24 mouse cellular contexts compared by ENCODE assay signal in the genomic region with DNA sequence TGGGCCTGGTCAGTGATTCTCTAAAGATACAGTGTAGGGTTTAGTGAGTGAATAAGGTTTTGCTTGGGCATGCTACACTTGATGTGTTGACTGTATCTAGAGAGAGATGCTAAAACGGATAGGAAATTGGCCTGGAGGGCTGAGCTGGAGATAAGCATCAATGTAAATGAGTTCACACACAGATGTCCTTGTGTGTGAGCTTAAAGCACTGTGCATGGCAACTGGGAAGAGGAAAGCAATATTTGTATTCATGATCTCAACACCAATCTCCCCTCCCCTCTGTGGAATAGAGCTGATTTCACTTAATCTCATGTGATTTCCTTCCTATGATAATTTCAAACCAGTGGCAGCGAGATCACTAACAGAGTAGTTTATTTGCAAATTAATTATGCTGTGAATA. TPM values are rescaled to one million over a fixed set of nuclear protein-coding genes. Genes with fewer than 3 reads are reported as not detected.
DNase-seq lines count a peak whose midpoint lies in the region; ATAC-seq and TF ChIP-seq lines count a peak whose summit lies in the region.
"Had no signal": no experiment of that assay in that cellular context is flagged by ENCODE, and none has a peak within 500 bp of the region (broad histone marks: within the 10 kb centered on the region; RNA-seq: fewer than 3 reads in every experiment).

No protein-coding gene starts in this region.

- H3K4me1 ChIP-seq in forebrain, postnatal 0 days (ENCODE audit: insufficient read depth): no peaks in the 10 kb centered on the region
- H3K4me1 ChIP-seq in forebrain, embryonic 16.5 days (replicated peaks; ENCODE audit: control insufficient read depth, insufficient read depth, low read length): no peaks in the 10 kb centered on the region
- no peaks in the 10 kb centered on the region for H3K4me1 ChIP-seq in midbrain, embryonic 11.5 days (ENCODE audit: control insufficient read depth, insufficient read depth, low read length)
- H3K4me1 ChIP-seq in midbrain, embryonic 13.5 days (replicated peaks): peaks cover 4% of the 10 kb centered on the region; the same call in 1 of the 2 replicates
- no peaks in the 10 kb centered on the region for H3K4me1 ChIP-seq in kidney, adult 2 months (ENCODE audit: control insufficient read depth, insufficient read depth, low read length)
- H3K4me1 ChIP-seq: embryonic facial prominence, embryonic 12.5 days; embryonic facial prominence, embryonic 15.5 days; hindbrain, embryonic 15.5 days had no signal

- no peak for DNase-seq in forebrain, postnatal 0 days
- peak; percentile 84 for DNase-seq in midbrain, embryonic 11.5 days (ENCODE audit: low spot score, missing footprints)
- DNase-seq in induced T-regulatory cell, adult 2 months (ENCODE audit: low read depth): peak; percentile 84
- DNase-seq in thymus, postnatal 10 days (ENCODE audit: low spot score in 2 of 2): no peak
- no peak for DNase-seq in kidney, adult 2 months
- DNase-seq in adrenal gland, postnatal 10 days: no peak
- DNase-seq: adrenal gland, postnatal 14 days; cerebellum, adult 11 months; cerebellum, adult 2 months; cerebellum, adult 9-11 months; cerebellum, postnatal 25 days; gastrocnemius, postnatal 10 days; heart, adult 11 months had no signal

- WGBS in forebrain, postnatal 0 days: 48% methylated on average over 2 of the region's 2 CpGs
- WGBS in forebrain, embryonic 16.5 days: 59% methylated on average over 2 of the region's 2 CpGs
- 78% methylated on average over 2 of the region's 2 CpGs for WGBS in midbrain, embryonic 11.5 days
- WGBS in midbrain, embryonic 13.5 days: 54% methylated on average over 2 of the region's 2 CpGs
- 63% methylated on average over 2 of the region's 2 CpGs for WGBS in kidney, adult 2 months

- no peak overlapping the region for H3K9ac ChIP-seq in forebrain, postnatal 0 days
- no peak overlapping the region for H3K9ac ChIP-seq in forebrain, embryonic 16.5 days (replicated peaks; ENCODE audit: low read depth, low read length)
- H3K9ac ChIP-seq in midbrain, embryonic 11.5 days (ENCODE audit: low read length): no peak overlapping the region
- H3K9ac ChIP-seq in midbrain, embryonic 13.5 days (replicated peaks): no peak overlapping the region
- H3K9ac ChIP-seq: embryonic facial prominence, embryonic 12.5 days; embryonic facial prominence, embryonic 15.5 days; hindbrain, embryonic 15.5 days had no signal

- no peak overlapping the region for H3K27ac ChIP-seq in forebrain, postnatal 0 days (ENCODE audit: low read depth, low read length)
- no peak overlapping the region for H3K27ac ChIP-seq in forebrain, embryonic 16.5 days (ENCODE audit: low read length)
- no peak overlapping the region for H3K27ac ChIP-seq in midbrain, embryonic 11.5 days (ENCODE audit: low read depth, low read length)
- no peak overlapping the region for H3K27ac ChIP-seq in midbrain, embryonic 13.5 days
- no peak overlapping the region for H3K27ac ChIP-seq in kidney, adult 2 months (ENCODE audit: insufficient read depth, low read depth, low read length)
- H3K27ac ChIP-seq: embryonic facial prominence, embryonic 12.5 days; embryonic facial prominence, embryonic 15.5 days; hindbrain, embryonic 15.5 days had no signal

- no peak for TF ChIP-seq CTCF in forebrain, postnatal 0 days (IDR thresholded peaks at IDR 0.05; ENCODE audit: low read depth)
- TF ChIP-seq CTCF in kidney, adult 2 months (conservative IDR thresholded peaks at IDR 0.05; ENCODE audit: insufficient read depth, insufficient read length, low read depth, low read length): no peak

- no peak overlapping the region for H3K4me2 ChIP-seq in forebrain, postnatal 0 days (ENCODE audit: low read depth)
- no peak overlapping the region for H3K4me2 ChIP-seq in forebrain, embryonic 16.5 days (ENCODE audit: low read length)
- H3K4me2 ChIP-seq in midbrain, embryonic 11.5 days: no peak overlapping the region
- H3K4me2 ChIP-seq in midbrain, embryonic 13.5 days (replicated peaks): no peak overlapping the region
- H3K4me2 ChIP-seq: embryonic facial prominence, embryonic 12.5 days; embryonic facial prominence, embryonic 15.5 days; heart, embryonic 11.5 days; hindbrain, embryonic 15.5 days had no signal

- no peak for TF ChIP-seq POLR2A in kidney, adult 2 months (IDR thresholded peaks at IDR 0.05; ENCODE audit: low read depth, low read length)

- no peak overlapping the region for H3K4me3 ChIP-seq in forebrain, postnatal 0 days (ENCODE audit: low read depth, low read length)
- H3K4me3 ChIP-seq in forebrain, embryonic 16.5 days (replicated peaks; ENCODE audit: low read length): no peak overlapping the region
- no peak overlapping the region for H3K4me3 ChIP-seq in midbrain, embryonic 11.5 days (ENCODE audit: low read depth, low read length)
- no peak overlapping the region for H3K4me3 ChIP-seq in midbrain, embryonic 13.5 days (replicated peaks)
- no peak overlapping the region for H3K4me3 ChIP-seq in kidney, adult 2 months (ENCODE audit: insufficient read depth, low read depth, low read length)
- H3K4me3 ChIP-seq: embryonic facial prominence, embryonic 12.5 days; embryonic facial prominence, embryonic 15.5 days; hindbrain, embryonic 15.5 days had no signal

- no peaks in the 10 kb centered on the region for H3K36me3 ChIP-seq in forebrain, postnatal 0 days (ENCODE audit: insufficient read depth)
- no peaks in the 10 kb centered on the region for H3K36me3 ChIP-seq in forebrain, embryonic 16.5 days (ENCODE audit: control insufficient read depth, insufficient read depth)
- H3K36me3 ChIP-seq in midbrain, embryonic 11.5 days (ENCODE audit: control insufficient read depth, insufficient read depth, low read length): no peaks in the 10 kb centered on the region
- H3K36me3 ChIP-seq in midbrain, embryonic 13.5 days: no peaks in the 10 kb centered on the region
- H3K36me3 ChIP-seq in kidney, adult 2 months (ENCODE audit: control insufficient read depth, insufficient read depth, low read length): no peaks in the 10 kb centered on the region
- H3K36me3 ChIP-seq: embryonic facial prominence, embryonic 12.5 days; embryonic facial prominence, embryonic 15.5 days; hindbrain, embryonic 15.5 days had no signal

- no peaks in the 10 kb centered on the region for H3K27me3 ChIP-seq in forebrain, postnatal 0 days (ENCODE audit: insufficient read depth, low read length)
- H3K27me3 ChIP-seq in forebrain, embryonic 16.5 days (replicated peaks; ENCODE audit: control insufficient read depth, insufficient read depth, low read length): no peaks in the 10 kb centered on the region
- no peaks in the 10 kb centered on the region for H3K27me3 ChIP-seq in midbrain, embryonic 11.5 days (ENCODE audit: control insufficient read depth, insufficient read depth, low read length)
- H3K27me3 ChIP-seq in midbrain, embryonic 13.5 days: no peaks in the 10 kb centered on the region
- no peaks in the 10 kb centered on the region; the same call in 1 of the 2 replicates for H3K27me3 ChIP-seq in kidney, adult 2 months (replicated peaks; ENCODE audit: control insufficient read depth, insufficient read depth, low read length)
- H3K27me3 ChIP-seq: embryonic facial prominence, embryonic 12.5 days; embryonic facial prominence, embryonic 15.5 days; hindbrain, embryonic 15.5 days had no signal

- no peaks in the 10 kb centered on the region for H3K9me3 ChIP-seq in forebrain, postnatal 0 days (ENCODE audit: low read length)
- H3K9me3 ChIP-seq in forebrain, embryonic 16.5 days (ENCODE audit: control insufficient read depth, low read length): no peaks in the 10 kb centered on the region
- no peaks in the 10 kb centered on the region for H3K9me3 ChIP-seq in midbrain, embryonic 11.5 days (ENCODE audit: control insufficient read depth, low read length)
- no peaks in the 10 kb centered on the region for H3K9me3 ChIP-seq in midbrain, embryonic 13.5 days
- H3K9me3 ChIP-seq: embryonic facial prominence, embryonic 12.5 days; embryonic facial prominence, embryonic 15.5 days; hindbrain, embryonic 15.5 days had no signal

- peak; percentile 18; the same call in 1 of the 2 replicates for ATAC-seq in forebrain, postnatal 0 days
- ATAC-seq in forebrain, embryonic 16.5 days: no peak
- no peak for ATAC-seq in midbrain, embryonic 11.5 days (ENCODE audit: low FRiP score)
- ATAC-seq in midbrain, embryonic 13.5 days: no peak
- ATAC-seq: forebrain, embryonic 14.5 days; intestine, postnatal 0 days had no signal

RNA-seq across cellular contexts. Expression of a gene that starts 7.3 kb away (rescaled TPM):
- total RNA-seq in forebrain, postnatal 0 days (2014; rRNA removed): 0.05 and 0.08 TPM in 2 replicates
- polyA plus RNA-seq in forebrain, postnatal 0 days (2015; fragmentation: Nextera tagmentation; extraction: Ambion mirVana): 0.06 and 0.13 TPM in 2 replicates
- 0.09 TPM in 1 of 2 replicates, not detected in the other for polyA plus RNA-seq in forebrain, embryonic 16.5 days (2015; fragmentation: Nextera tagmentation; extraction: Ambion mirVana)
- polyA plus RNA-seq in midbrain, embryonic 11.5 days (2014; fragmentation: Nextera tagmentation; extraction: Ambion mirVana): 0.04 and 0.10 TPM in 2 replicates
- polyA plus RNA-seq in midbrain, embryonic 13.5 days (2015; fragmentation: Nextera tagmentation; extraction: Ambion mirVana): 0.09 TPM in 1 of 2 replicates, not detected in the other
- polyA plus RNA-seq in kidney, adult 2 months (2012; rRNA removed): 0.10 and 0.39 TPM in 2 replicates
- total RNA-seq in adrenal gland, postnatal 10 days (2021): under 1 TPM; 0.94 to 0.99 TPM
- total RNA-seq: ES-E14; gastrocnemius, adult 18-20 months had no signal
- polyA plus RNA-seq: cerebellum, adult 2 months; forebrain, embryonic 11.5 days; hindbrain, embryonic 15.5 days had no signal

Comparison
In these comparisons a context has a peak if more than half of its experiments do, and no peak if none do; other contexts are left out.
1. DNase-seq: peak in midbrain, embryonic 11.5 days (single experiment) and induced T-regulatory cell, adult 2 months (single experiment); none in forebrain, postnatal 0 days (single experiment), thymus, postnatal 10 days (0 of 2), kidney, adult 2 months (single experiment) and adrenal gland, postnatal 10 days (single experiment).